Mouse (Mus musculus): ENCODE results near the gene Orc5. TPM values are rescaled to one million over a fixed set of nuclear protein-coding genes. Genes with fewer than 3 reads are reported as not detected.

The Orc5 gene
- polyA plus RNA-seq, 1 experiment from 2014 or later: 31.7 TPM

GRCm38 (mm10) chr5:22549366-22550032 lies 730 bp downstream of the Orc5 start:
- peak overlapping the region; percentile 73 to 95 for H3K27ac ChIP-seq (replicated peaks in 1 of 2; ENCODE audit: control insufficient read depth in 1 of 2, insufficient read depth in 1 of 2, low read depth in 2 of 2, low read length in 2 of 2)
- peaks cover 29% of the 10 kb centered on the region for H3K36me3 ChIP-seq (ENCODE audit: control insufficient read depth, insufficient read depth, low read length)
- peak overlapping the region; percentile 82 for H3K9ac ChIP-seq (ENCODE audit: low read length)
- 16% methylated on average over 11 of the region's 11 CpGs for WGBS
- H3K9me3 ChIP-seq (ENCODE audit: control insufficient read depth, low read length): no peaks in the 10 kb centered on the region
- H3K4me2 ChIP-seq (ENCODE audit: low read length): peak overlapping the region; percentile 78
- ATAC-seq (ENCODE audit: insufficient number of reproducible peaks, insufficient read depth, low FRiP score, low read depth): no peak
- H3K4me3 ChIP-seq (ENCODE audit: control insufficient read depth in 1 of 2, insufficient read depth in 1 of 2, low read depth in 1 of 2, low read length in 2 of 2): peak overlapping the region; percentile 58 to 97
- H3K27me3 ChIP-seq (ENCODE audit: control insufficient read depth, insufficient read depth, low read length): no peaks in the 10 kb centered on the region
- peaks cover 0 to 12% of the 10 kb centered on the region in 2 experiments; a peak in 1 of 4 replicates for H3K4me1 ChIP-seq (ENCODE audit: control insufficient read depth in 2 of 2, insufficient read depth in 2 of 2, low read length in 2 of 2)

DNA sequence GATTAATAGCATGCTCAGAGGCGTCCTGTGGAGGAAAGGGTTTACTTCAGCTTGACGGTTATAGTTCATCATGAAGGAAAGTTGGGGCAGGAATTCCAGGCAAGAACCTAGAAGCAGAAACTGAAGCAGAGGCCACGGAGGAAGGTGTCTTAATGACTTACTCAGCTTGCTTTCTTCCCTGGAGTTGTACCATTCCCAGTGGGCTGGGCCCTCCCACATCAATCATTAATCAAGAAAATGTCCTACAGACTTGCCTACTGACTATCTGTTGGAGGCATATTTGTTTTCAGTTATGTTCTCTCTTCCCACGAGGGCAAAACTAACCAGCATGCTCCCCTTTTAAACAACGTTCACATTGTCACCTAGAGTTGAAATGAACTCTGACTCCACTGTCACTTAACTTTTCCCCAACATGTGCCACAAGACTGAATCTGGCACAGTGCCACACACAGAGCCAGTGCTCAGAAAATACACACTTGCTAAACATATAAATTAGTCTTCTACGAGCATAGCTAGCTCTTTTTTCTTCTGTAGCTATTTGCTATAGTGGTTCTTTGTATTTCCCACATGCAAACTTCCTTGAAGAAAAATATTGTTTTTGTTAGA lies 1.6 kb downstream of the Orc5 start:
- no peak for ATAC-seq (ENCODE audit: insufficient number of reproducible peaks, insufficient read depth, low FRiP score, low read depth)
- H3K4me1 ChIP-seq (ENCODE audit: control insufficient read depth in 2 of 2, insufficient read depth in 2 of 2, low read length in 2 of 2): peaks cover 0 to 12% of the 10 kb centered on the region in 2 experiments; a peak in 1 of 4 replicates
- H3K36me3 ChIP-seq (ENCODE audit: control insufficient read depth, insufficient read depth, low read length): peaks cover 36% of the 10 kb centered on the region
- H3K9ac ChIP-seq (ENCODE audit: low read length): peak overlapping the region; percentile 82
- H3K27ac ChIP-seq (replicated peaks in 1 of 2; ENCODE audit: control insufficient read depth in 1 of 2, insufficient read depth in 1 of 2, low read depth in 2 of 2, low read length in 2 of 2): no peak overlapping the region
- peak overlapping the region; percentile 78 for H3K4me2 ChIP-seq (ENCODE audit: low read length)
- WGBS: 77% methylated on average over 6 of the region's 6 CpGs
- H3K9me3 ChIP-seq (ENCODE audit: control insufficient read depth, low read length): no peaks in the 10 kb centered on the region
- peak overlapping the region in 1 of 2 experiments; percentile 58; a peak in 1 of 4 replicates for H3K4me3 ChIP-seq (ENCODE audit: control insufficient read depth in 1 of 2, insufficient read depth in 1 of 2, low read depth in 1 of 2, low read length in 2 of 2)
- H3K27me3 ChIP-seq (ENCODE audit: control insufficient read depth, insufficient read depth, low read length): no peaks in the 10 kb centered on the region

DNA sequence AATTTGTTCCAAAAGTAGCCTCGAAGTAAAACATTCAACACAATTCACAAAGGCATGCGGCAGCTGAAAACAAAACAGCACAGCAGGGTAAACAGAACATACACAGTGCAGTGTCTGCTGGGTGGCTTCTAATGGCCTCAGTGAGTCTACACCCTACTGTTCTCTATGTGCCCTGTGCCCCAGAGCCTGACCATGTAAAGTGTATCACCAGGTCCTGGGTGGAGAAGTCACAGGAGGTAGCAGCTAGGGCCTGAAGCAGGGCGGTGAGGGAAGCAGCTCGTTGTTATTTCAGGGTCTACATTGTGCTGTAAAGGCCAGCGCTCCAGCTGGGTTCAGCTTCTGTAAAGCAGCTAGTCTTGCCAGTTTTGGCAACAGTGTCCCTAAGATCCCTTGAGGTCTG lies 3.7 kb downstream of the Orc5 start:
- ATAC-seq (ENCODE audit: insufficient number of reproducible peaks, insufficient read depth, low FRiP score, low read depth): no peak
- no peaks in the 10 kb centered on the region for H3K9me3 ChIP-seq (ENCODE audit: control insufficient read depth, low read length)
- no peaks in the 10 kb centered on the region for H3K27me3 ChIP-seq (ENCODE audit: control insufficient read depth, insufficient read depth, low read length)
- H3K36me3 ChIP-seq (ENCODE audit: control insufficient read depth, insufficient read depth, low read length): peaks cover 53% of the 10 kb centered on the region
- peaks cover 0 to 12% of the 10 kb centered on the region in 2 experiments; a peak in 1 of 4 replicates for H3K4me1 ChIP-seq (ENCODE audit: control insufficient read depth in 2 of 2, insufficient read depth in 2 of 2, low read length in 2 of 2)
- 94% methylated on average over 5 of the region's 5 CpGs for WGBS
- no peak overlapping the region for H3K4me3 ChIP-seq (ENCODE audit: control insufficient read depth in 1 of 2, insufficient read depth in 1 of 2, low read depth in 1 of 2, low read length in 2 of 2)
- H3K27ac ChIP-seq (replicated peaks in 1 of 2; ENCODE audit: control insufficient read depth in 1 of 2, insufficient read depth in 1 of 2, low read depth in 2 of 2, low read length in 2 of 2): no peak overlapping the region
- no peak overlapping the region for H3K4me2 ChIP-seq (ENCODE audit: low read length)
- H3K9ac ChIP-seq (ENCODE audit: low read length): no peak overlapping the region

DNA sequence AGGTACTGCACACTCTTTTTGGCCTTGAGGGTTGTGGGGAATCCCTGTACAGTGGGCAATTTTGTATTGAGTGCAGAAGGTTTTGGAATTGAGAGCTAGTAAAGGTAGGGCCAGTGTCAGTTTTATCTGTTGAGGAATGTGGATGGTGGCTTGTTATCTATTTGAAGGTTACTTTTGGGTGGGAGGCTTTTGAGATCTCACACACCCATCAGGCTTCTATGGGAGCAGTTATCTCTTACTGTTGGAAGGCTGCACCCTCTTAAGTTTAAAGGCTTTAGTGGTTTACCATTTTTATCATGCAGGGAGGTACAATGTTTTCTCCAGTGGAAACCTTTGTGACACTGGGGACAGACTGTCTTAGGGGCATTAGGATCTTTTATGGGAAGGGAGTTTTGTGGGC lies 4.9 kb downstream of the Orc5 start:
- Histone ChIP-seq H3K36me3 (ENCODE audit: control insufficient read depth, insufficient read depth, low read length) (peaks cover 65% of the 10 kb centered on the region), H3K4me2 (ENCODE audit: low read length) (no peak overlapping the region), H3K27me3 (ENCODE audit: control insufficient read depth, insufficient read depth, low read length) (no peaks in the 10 kb centered on the region), H3K9ac (ENCODE audit: low read length) (no peak overlapping the region), H3K4me3 (ENCODE audit: control insufficient read depth in 1 of 2, insufficient read depth in 1 of 2, low read depth in 1 of 2, low read length in 2 of 2) (no peak overlapping the region), H3K4me1 (ENCODE audit: control insufficient read depth in 2 of 2, insufficient read depth in 2 of 2, low read length in 2 of 2) (peaks cover 0 to 12% of the 10 kb centered on the region in 2 experiments; a peak in 1 of 4 replicates), H3K9me3 (ENCODE audit: control insufficient read depth, low read length) (no peaks in the 10 kb centered on the region), H3K27ac (replicated peaks in 1 of 2; ENCODE audit: control insufficient read depth in 1 of 2, insufficient read depth in 1 of 2, low read depth in 2 of 2, low read length in 2 of 2) (no peak overlapping the region)
- ATAC-seq (ENCODE audit: insufficient number of reproducible peaks, insufficient read depth, low FRiP score, low read depth): no peak

DNA sequence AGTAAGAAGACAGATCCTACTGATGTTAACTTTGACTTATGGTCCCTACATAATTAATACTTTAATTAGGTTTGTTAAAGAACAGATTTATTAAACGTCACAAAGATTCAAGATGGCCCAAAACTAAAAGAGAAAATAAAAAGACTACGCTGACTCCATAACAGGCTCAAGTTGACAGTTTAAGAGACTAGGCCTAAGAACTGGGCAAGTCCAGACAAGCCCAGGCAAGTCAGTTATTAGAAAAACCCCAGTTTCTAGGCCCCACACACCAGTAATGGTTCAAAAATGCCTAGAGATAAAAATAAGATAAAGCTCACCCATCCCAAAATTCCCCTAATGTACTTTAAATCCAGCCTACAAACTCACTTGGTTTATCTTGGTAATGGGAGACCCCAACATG lies 7.6 kb downstream of the Orc5 start:
- ATAC-seq (ENCODE audit: insufficient number of reproducible peaks, insufficient read depth, low FRiP score, low read depth): no peak
- H3K36me3 ChIP-seq (ENCODE audit: control insufficient read depth, insufficient read depth, low read length): peaks cover 87% of the 10 kb centered on the region

DNA sequence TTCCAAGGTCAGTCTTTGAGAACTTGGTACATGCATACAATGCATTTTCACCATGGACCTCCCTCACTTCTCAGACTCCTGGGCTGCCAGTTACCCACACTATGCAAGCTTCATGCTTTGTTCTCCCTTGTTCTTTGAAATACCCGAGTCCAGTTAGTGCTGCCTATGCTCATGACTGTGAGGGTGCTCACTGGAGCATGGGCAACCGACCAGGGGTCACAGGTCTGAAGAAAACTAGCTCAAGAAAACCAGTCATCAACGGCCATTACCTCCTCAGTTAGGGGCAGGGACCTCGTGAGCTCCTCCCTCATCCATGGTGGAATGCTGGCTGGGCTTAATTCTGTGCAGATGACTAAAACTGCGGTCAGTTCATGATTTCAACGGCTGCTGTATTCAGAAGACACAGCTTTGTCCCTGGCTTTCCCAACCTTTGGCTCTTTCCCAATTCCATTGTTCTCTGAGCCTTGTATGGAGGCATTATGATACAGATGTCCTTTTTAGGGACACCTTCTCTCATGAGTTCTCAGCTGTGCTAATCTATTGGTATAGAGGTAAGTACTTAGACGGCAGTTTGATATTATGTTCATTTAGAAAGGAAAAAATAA lies 11.1 kb downstream of the Orc5 start:
- peaks cover 78% of the 10 kb centered on the region for H3K36me3 ChIP-seq (ENCODE audit: control insufficient read depth, insufficient read depth, low read length)

More for the DNA sequence above, 7.6 kb downstream of the Orc5 start:
- Histone ChIP-seq H3K4me2 (ENCODE audit: low read length) (no peak overlapping the region), H3K4me1 (ENCODE audit: control insufficient read depth in 2 of 2, insufficient read depth in 2 of 2, low read length in 2 of 2) (no peaks in the 10 kb centered on the region), H3K27me3 (ENCODE audit: control insufficient read depth, insufficient read depth, low read length) (no peaks in the 10 kb centered on the region), H3K9ac (ENCODE audit: low read length) (no peak overlapping the region), H3K27ac (replicated peaks in 1 of 2; ENCODE audit: control insufficient read depth in 1 of 2, insufficient read depth in 1 of 2, low read depth in 2 of 2, low read length in 2 of 2) (no peak overlapping the region), H3K4me3 (ENCODE audit: control insufficient read depth in 1 of 2, insufficient read depth in 1 of 2, low read depth in 1 of 2, low read length in 2 of 2) (no peak overlapping the region), H3K9me3 (ENCODE audit: control insufficient read depth, low read length) (no peaks in the 10 kb centered on the region)
- 97% methylated on average over 2 of the region's 2 CpGs for WGBS

GRCm38 (mm10) chr5:22536695-22537094 lies 13.5 kb downstream of the Orc5 start:
- Histone ChIP-seq H3K36me3 (ENCODE audit: control insufficient read depth, insufficient read depth, low read length) (peaks cover 62% of the 10 kb centered on the region), H3K27me3 (ENCODE audit: control insufficient read depth, insufficient read depth, low read length) (no peaks in the 10 kb centered on the region), H3K9me3 (ENCODE audit: control insufficient read depth, low read length) (no peaks in the 10 kb centered on the region), H3K4me2 (ENCODE audit: low read length) (no peak overlapping the region), H3K27ac (replicated peaks in 1 of 2; ENCODE audit: control insufficient read depth in 1 of 2, insufficient read depth in 1 of 2, low read depth in 2 of 2, low read length in 2 of 2) (no peak overlapping the region), H3K4me1 (ENCODE audit: control insufficient read depth in 2 of 2, insufficient read depth in 2 of 2, low read length in 2 of 2) (no peaks in the 10 kb centered on the region), H3K4me3 (ENCODE audit: control insufficient read depth in 1 of 2, insufficient read depth in 1 of 2, low read depth in 1 of 2, low read length in 2 of 2) (no peak overlapping the region), H3K9ac (ENCODE audit: low read length) (no peak overlapping the region)
- no peak for ATAC-seq (ENCODE audit: insufficient number of reproducible peaks, insufficient read depth, low FRiP score, low read depth)
- WGBS: 86% methylated on average over 1 of the region's 1 CpGs

More for the DNA sequence above, 11.1 kb downstream of the Orc5 start:
- no peak for ATAC-seq (ENCODE audit: insufficient number of reproducible peaks, insufficient read depth, low FRiP score, low read depth)
- Histone ChIP-seq H3K4me2 (ENCODE audit: low read length) (no peak overlapping the region), H3K9me3 (ENCODE audit: control insufficient read depth, low read length) (no peaks in the 10 kb centered on the region), H3K27me3 (ENCODE audit: control insufficient read depth, insufficient read depth, low read length) (no peaks in the 10 kb centered on the region), H3K4me3 (ENCODE audit: control insufficient read depth in 1 of 2, insufficient read depth in 1 of 2, low read depth in 1 of 2, low read length in 2 of 2) (no peak overlapping the region), H3K4me1 (ENCODE audit: control insufficient read depth in 2 of 2, insufficient read depth in 2 of 2, low read length in 2 of 2) (no peaks in the 10 kb centered on the region), H3K9ac (ENCODE audit: low read length) (no peak overlapping the region), H3K27ac (replicated peaks in 1 of 2; ENCODE audit: control insufficient read depth in 1 of 2, insufficient read depth in 1 of 2, low read depth in 2 of 2, low read length in 2 of 2) (no peak overlapping the region)
- WGBS: 90% methylated on average over 7 of the region's 7 CpGs
